Mouse (Mus musculus) CH12.LX (cell line): ENCODE measurements at regions not wholly inside any gene's neighbourhood (a gene's known extent, or its start where the extent isn't known, plus 50 kb on each side); places are given as distances from the start of the nearest gene placed in this dataset.

Experiments
- CHD2 ChIP-seq: IDR thresholded peaks from 2 replicates; pipeline ENCODE4 v1.6.1; 2011; ENCODE audit warnings: low read length, improper control_type of control experiment
- MAFK ChIP-seq: IDR thresholded peaks from 2 replicates; pipeline ENCODE4 v1.6.1; 2011; ENCODE audit warnings: low read length, improper control_type of control experiment; ENCODE audit not compliant: insufficient replicate concordance
- MEF2A ChIP-seq: IDR thresholded peaks from 2 replicates; pipeline ENCODE4 v1.6.1; 2014; ENCODE audit warnings: low read depth, mild to moderate bottlenecking, inconsistent platforms, low read length, improper control_type of control experiment, borderline replicate concordance
- POLR2AphosphoS2 ChIP-seq: IDR thresholded peaks from 2 replicates; pipeline ENCODE4 v1.6.1; 2011; ENCODE audit warnings: low read depth, low read length, improper control_type of control experiment
- USF1 ChIP-seq: IDR thresholded peaks from 2 replicates; pipeline ENCODE4 v1.6.1; 2014; ENCODE audit warnings: low read depth, mild to moderate bottlenecking, inconsistent platforms, low read length, improper control_type of control experiment

- TF ChIP-seq USF1 (no peak), MEF2A (no peak), POLR2AphosphoS2 (no peak), CHD2 (no peak), MAFK (no peak)
Observed at GRCm38 (mm10) chr14:78143751-78144150, 54.9 kb upstream of the Fam216b start.
